Mouse (Mus musculus): ENCODE measurements around the gene Aknad1. TPM values are rescaled to one million over a fixed set of nuclear protein-coding genes. Genes with fewer than 3 reads are reported as not detected.

Gene Aknad1
- polyA plus RNA-seq, 1 experiment from 2014 or later = 0.15 TPM

GRCm38 (mm10) chr3:108781238-108781883, 41.9 kb downstream of the Aknad1 start:
- Histone ChIP-seq H3K36me3 (replicated peaks; ENCODE audit: control insufficient read depth, insufficient read depth, low read depth, low read length) (no peaks in the 10 kb centered on the region), H3K27me3 (ENCODE audit: control insufficient read depth, insufficient read depth, low read length) (no peaks in the 10 kb centered on the region), H3K9me3 (replicated peaks; ENCODE audit: control insufficient read depth, low read length) (no peaks in the 10 kb centered on the region), H3K4me3 (ENCODE audit: low read depth, low read length) (no peak overlapping the region), H3K4me2 (ENCODE audit: low read depth, low read length) (no peak overlapping the region), H3K9ac (replicated peaks; ENCODE audit: low read length) (no peak overlapping the region), H3K4me1 (ENCODE audit: control insufficient read depth, insufficient read depth, low read length) (no peaks in the 10 kb centered on the region), H3K27ac (replicated peaks; ENCODE audit: low read depth, low read length) (no peak overlapping the region)
- DNase-seq (ENCODE audit: low spot score) (peak; percentile 50), ATAC-seq (replicated peaks; ENCODE audit: insufficient number of reproducible peaks, low FRiP score, low TSS enrichment, low read depth) (no peak)
- WGBS = 60% methylated on average over 10 of the region's 10 CpGs

- H3K9ac ChIP-seq (replicated peaks; ENCODE audit: low read length) = no peak overlapping the region
- ATAC-seq (replicated peaks; ENCODE audit: insufficient number of reproducible peaks, low FRiP score, low TSS enrichment, low read depth) (no peak), DNase-seq (ENCODE audit: low spot score) (no peak)
- H3K36me3 ChIP-seq (replicated peaks; ENCODE audit: control insufficient read depth, insufficient read depth, low read depth, low read length) = no peaks in the 10 kb centered on the region
- no peak overlapping the region for H3K4me3 ChIP-seq (ENCODE audit: low read depth, low read length)
- no peaks in the 10 kb centered on the region for H3K9me3 ChIP-seq (replicated peaks; ENCODE audit: control insufficient read depth, low read length)
- no peaks in the 10 kb centered on the region for H3K27me3 ChIP-seq (ENCODE audit: control insufficient read depth, insufficient read depth, low read length)
- no peaks in the 10 kb centered on the region for H3K4me1 ChIP-seq (ENCODE audit: control insufficient read depth, insufficient read depth, low read length)
- no peak overlapping the region for H3K4me2 ChIP-seq (ENCODE audit: low read depth, low read length)
- no peak overlapping the region for H3K27ac ChIP-seq (replicated peaks; ENCODE audit: low read depth, low read length)
- WGBS = 79% methylated on average over 5 of the region's 5 CpGs
Observed at GRCm38 (mm10) chr3:108781884-108782270, 42.4 kb downstream of the Aknad1 start.

GRCm38 (mm10) chr3:108782364-108782895, 43.0 kb downstream of the Aknad1 start:
- H3K4me2 ChIP-seq (ENCODE audit: low read depth, low read length) = no peak overlapping the region
- H3K4me3 ChIP-seq (ENCODE audit: low read depth, low read length) = no peak overlapping the region
- no peaks in the 10 kb centered on the region for H3K4me1 ChIP-seq (ENCODE audit: control insufficient read depth, insufficient read depth, low read length)
- WGBS = 61% methylated on average over 6 of the region's 6 CpGs
- no peak overlapping the region for H3K27ac ChIP-seq (replicated peaks; ENCODE audit: low read depth, low read length)
- no peak for DNase-seq (ENCODE audit: low spot score)
- no peaks in the 10 kb centered on the region for H3K9me3 ChIP-seq (replicated peaks; ENCODE audit: control insufficient read depth, low read length)
- H3K27me3 ChIP-seq (ENCODE audit: control insufficient read depth, insufficient read depth, low read length) = no peaks in the 10 kb centered on the region
- H3K9ac ChIP-seq (replicated peaks; ENCODE audit: low read length) = no peak overlapping the region
- no peak for ATAC-seq (replicated peaks; ENCODE audit: insufficient number of reproducible peaks, low FRiP score, low TSS enrichment, low read depth)
- H3K36me3 ChIP-seq (replicated peaks; ENCODE audit: control insufficient read depth, insufficient read depth, low read depth, low read length) = no peaks in the 10 kb centered on the region

GRCm38 (mm10) chr3:108786520-108786919, 47.1 kb downstream of the Aknad1 start:
- Histone ChIP-seq H3K9ac (replicated peaks; ENCODE audit: low read length) (no peak overlapping the region), H3K4me3 (ENCODE audit: low read depth, low read length) (no peak overlapping the region), H3K9me3 (replicated peaks; ENCODE audit: control insufficient read depth, low read length) (no peaks in the 10 kb centered on the region), H3K27ac (replicated peaks; ENCODE audit: low read depth, low read length) (no peak overlapping the region), H3K4me1 (ENCODE audit: control insufficient read depth, insufficient read depth, low read length) (no peaks in the 10 kb centered on the region), H3K4me2 (ENCODE audit: low read depth, low read length) (no peak overlapping the region), H3K36me3 (replicated peaks; ENCODE audit: control insufficient read depth, insufficient read depth, low read depth, low read length) (no peaks in the 10 kb centered on the region), H3K27me3 (ENCODE audit: control insufficient read depth, insufficient read depth, low read length) (no peaks in the 10 kb centered on the region)
- DNase-seq (ENCODE audit: low spot score) = no peak
- 81% methylated on average over 6 of the region's 6 CpGs for WGBS
- no peak for ATAC-seq (replicated peaks; ENCODE audit: insufficient number of reproducible peaks, low FRiP score, low TSS enrichment, low read depth)

- Histone ChIP-seq H3K4me3 (ENCODE audit: low read depth, low read length) (no peak overlapping the region), H3K9me3 (replicated peaks; ENCODE audit: control insufficient read depth, low read length) (no peaks in the 10 kb centered on the region), H3K9ac (replicated peaks; ENCODE audit: low read length) (no peak overlapping the region), H3K4me2 (ENCODE audit: low read depth, low read length) (no peak overlapping the region), H3K27ac (replicated peaks; ENCODE audit: low read depth, low read length) (no peak overlapping the region), H3K4me1 (ENCODE audit: control insufficient read depth, insufficient read depth, low read length) (no peaks in the 10 kb centered on the region), H3K27me3 (ENCODE audit: control insufficient read depth, insufficient read depth, low read length) (no peaks in the 10 kb centered on the region), H3K36me3 (replicated peaks; ENCODE audit: control insufficient read depth, insufficient read depth, low read depth, low read length) (no peaks in the 10 kb centered on the region; the same call in 1 of the 2 replicates)
- no peak for DNase-seq (ENCODE audit: low spot score)
- ATAC-seq (replicated peaks; ENCODE audit: insufficient number of reproducible peaks, low FRiP score, low TSS enrichment, low read depth) = no peak
- 51% methylated on average over 12 of the region's 12 CpGs for WGBS
Observed at GRCm38 (mm10) chr3:108787754-108788454, 48.4 kb downstream of the Aknad1 start.

GRCm38 (mm10) chr3:108788455-108788794, 49.0 kb downstream of the Aknad1 start:
- DNase-seq (ENCODE audit: low spot score) (no peak), ATAC-seq (replicated peaks; ENCODE audit: insufficient number of reproducible peaks, low FRiP score, low TSS enrichment, low read depth) (no peak)
- H3K4me1 ChIP-seq (ENCODE audit: control insufficient read depth, insufficient read depth, low read length) = no peaks in the 10 kb centered on the region
- H3K9me3 ChIP-seq (replicated peaks; ENCODE audit: control insufficient read depth, low read length) = no peaks in the 10 kb centered on the region
- H3K9ac ChIP-seq (replicated peaks; ENCODE audit: low read length) = no peak overlapping the region
- H3K27ac ChIP-seq (replicated peaks; ENCODE audit: low read depth, low read length) = no peak overlapping the region
- WGBS = 91% methylated on average over 4 of the region's 4 CpGs
- no peaks in the 10 kb centered on the region for H3K27me3 ChIP-seq (ENCODE audit: control insufficient read depth, insufficient read depth, low read length)
- no peak overlapping the region for H3K4me3 ChIP-seq (ENCODE audit: low read depth, low read length)
- no peak overlapping the region for H3K4me2 ChIP-seq (ENCODE audit: low read depth, low read length)
- H3K36me3 ChIP-seq (replicated peaks; ENCODE audit: control insufficient read depth, insufficient read depth, low read depth, low read length) = no peaks in the 10 kb centered on the region; the same call in 1 of the 2 replicates

GRCm38 (mm10) chr3:108789299-108789698, 49.8 kb downstream of the Aknad1 start:
- DNase-seq (ENCODE audit: low spot score) = peak; percentile 56
- Histone ChIP-seq H3K9ac (replicated peaks; ENCODE audit: low read length) (no peak overlapping the region), H3K4me2 (ENCODE audit: low read depth, low read length) (no peak overlapping the region), H3K4me1 (ENCODE audit: control insufficient read depth, insufficient read depth, low read length) (no peaks in the 10 kb centered on the region), H3K9me3 (replicated peaks; ENCODE audit: control insufficient read depth, low read length) (no peaks in the 10 kb centered on the region), H3K27ac (replicated peaks; ENCODE audit: low read depth, low read length) (no peak overlapping the region), H3K4me3 (ENCODE audit: low read depth, low read length) (no peak overlapping the region), H3K36me3 (replicated peaks; ENCODE audit: control insufficient read depth, insufficient read depth, low read depth, low read length) (no peaks in the 10 kb centered on the region; the same call in 1 of the 2 replicates), H3K27me3 (ENCODE audit: control insufficient read depth, insufficient read depth, low read length) (no peaks in the 10 kb centered on the region)
- no peak for ATAC-seq (replicated peaks; ENCODE audit: insufficient number of reproducible peaks, low FRiP score, low TSS enrichment, low read depth)
- WGBS = 34% methylated on average over 5 of the region's 5 CpGs

- no peaks in the 10 kb centered on the region for H3K27me3 ChIP-seq (ENCODE audit: control insufficient read depth, insufficient read depth, low read length)
- no peaks in the 10 kb centered on the region for H3K9me3 ChIP-seq (replicated peaks; ENCODE audit: control insufficient read depth, low read length)
- no peaks in the 10 kb centered on the region; the same call in 1 of the 2 replicates for H3K36me3 ChIP-seq (replicated peaks; ENCODE audit: control insufficient read depth, insufficient read depth, low read depth, low read length)
- no peak overlapping the region for H3K9ac ChIP-seq (replicated peaks; ENCODE audit: low read length)
- H3K4me1 ChIP-seq (ENCODE audit: control insufficient read depth, insufficient read depth, low read length) = no peaks in the 10 kb centered on the region
- peak; percentile 40 for DNase-seq (ENCODE audit: low spot score)
- no peak overlapping the region for H3K4me3 ChIP-seq (ENCODE audit: low read depth, low read length)
- no peak overlapping the region for H3K4me2 ChIP-seq (ENCODE audit: low read depth, low read length)
- 81% methylated on average over 3 of the region's 3 CpGs for WGBS
- ATAC-seq (replicated peaks; ENCODE audit: insufficient number of reproducible peaks, low FRiP score, low TSS enrichment, low read depth) = no peak
- H3K27ac ChIP-seq (replicated peaks; ENCODE audit: low read depth, low read length) = no peak overlapping the region
Observed at GRCm38 (mm10) chr3:108790499-108790898, 51.0 kb downstream of the Aknad1 start.
